Mouse (Mus musculus): Measurements from ENCODE around the gene Icam1. TPM values are rescaled to one million over a fixed set of nuclear protein-coding genes. Genes with fewer than 3 reads are reported as not detected.

Icam1 gene
- polyA plus RNA-seq, 1 experiment from 2014 or later: 12.8 TPM

GRCm38 (mm10) chr9:21014691-21015570, 854 bp upstream of the Icam1 start:
- 7% methylated on average over 29 of the region's 29 CpGs for WGBS
- Histone ChIP-seq H3K27me3 (replicated peaks) (peaks cover 15% of the 10 kb centered on the region), H3K9ac (peak overlapping the region; percentile 37), H3K9me3 (no peaks in the 10 kb centered on the region), H3K27ac (peak overlapping the region; percentile 51; the same call in 1 of the 2 replicates), H3K36me3 (no peaks in the 10 kb centered on the region), H3K4me2 (replicated peaks) (peak overlapping the region; percentile 83), H3K4me3 (replicated peaks) (peak overlapping the region; percentile 44), H3K4me1 (replicated peaks) (peaks cover 27% of the 10 kb centered on the region)
- ATAC-seq: peak; percentile 55

DNA sequence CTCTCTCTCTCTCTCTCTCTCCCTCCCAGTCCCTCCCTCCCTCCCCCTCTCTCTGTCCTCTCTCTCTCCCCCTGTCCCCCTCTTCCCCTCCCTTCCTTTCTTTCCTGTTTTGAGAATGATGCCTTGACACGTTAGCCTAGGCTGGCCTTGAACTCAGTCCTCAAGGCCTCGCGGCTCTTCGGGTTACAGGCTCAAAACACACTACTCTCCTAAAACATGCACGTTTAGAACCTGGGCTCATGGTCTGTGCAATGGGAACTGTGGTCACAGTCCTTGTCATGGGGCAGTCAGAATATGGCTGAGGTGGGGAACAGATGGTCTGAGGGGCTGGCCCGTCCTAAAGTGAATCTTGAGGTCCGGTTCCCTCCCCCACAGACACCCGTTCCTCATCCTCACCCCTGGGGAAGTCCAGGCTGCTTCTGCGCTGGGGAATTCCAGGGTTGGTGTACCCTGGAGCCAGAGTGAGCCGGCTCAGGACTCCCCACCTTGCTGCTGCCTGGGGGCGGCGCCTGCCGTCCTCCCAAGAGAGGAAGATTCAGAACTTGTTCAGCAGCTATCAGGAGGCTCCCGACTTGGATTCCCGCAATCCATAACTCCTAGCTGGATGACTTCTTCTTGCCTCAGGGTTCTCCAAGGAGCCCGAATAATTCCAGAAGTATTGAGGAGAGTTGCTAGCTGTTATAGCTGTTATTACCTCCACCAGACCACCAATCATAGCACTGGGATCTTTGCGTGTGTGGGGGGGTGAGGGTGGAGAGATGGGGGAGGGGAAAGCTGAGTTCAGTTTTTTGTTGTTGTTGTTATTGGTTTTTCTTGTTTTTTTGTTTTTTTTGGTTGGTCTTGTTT, 769 bp downstream of the Icam1 start:
- peak; percentile 40 for ATAC-seq
- H3K27me3 ChIP-seq (replicated peaks): peaks cover 15% of the 10 kb centered on the region
- H3K27ac ChIP-seq: no peak overlapping the region
- H3K4me3 ChIP-seq (replicated peaks): peak overlapping the region; percentile 44
- no peaks in the 10 kb centered on the region for H3K9me3 ChIP-seq
- H3K4me2 ChIP-seq (replicated peaks): peak overlapping the region; percentile 83
- WGBS: 6% methylated on average over 17 of the region's 17 CpGs
- H3K36me3 ChIP-seq: no peaks in the 10 kb centered on the region
- peak overlapping the region; percentile 13; the same call in 1 of the 2 replicates for H3K9ac ChIP-seq
- peaks cover 26% of the 10 kb centered on the region for H3K4me1 ChIP-seq (replicated peaks)

DNA sequence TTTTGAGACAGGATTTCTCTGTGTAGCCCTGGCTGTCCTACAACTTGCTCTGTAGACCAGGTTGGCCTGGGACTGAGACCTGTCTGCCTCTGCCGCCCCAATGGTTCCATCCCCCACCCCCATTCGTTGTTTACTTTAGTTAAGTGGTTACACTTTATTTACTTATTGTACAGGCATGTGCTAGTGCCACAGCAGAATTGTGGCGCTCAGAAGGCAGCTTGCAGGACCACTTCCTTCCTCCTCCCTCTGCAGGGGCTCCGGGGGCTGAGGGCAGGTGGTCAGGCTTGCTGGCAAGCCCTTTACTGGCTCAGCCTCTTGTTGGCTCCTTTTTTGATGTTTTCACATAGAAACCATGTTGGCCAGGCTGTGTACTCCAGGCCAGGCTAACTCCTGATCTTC, 1.4 kb downstream of the Icam1 start:
- ATAC-seq: no peak
- Histone ChIP-seq H3K4me1 (replicated peaks) (peaks cover 23% of the 10 kb centered on the region), H3K9ac (no peak overlapping the region), H3K9me3 (no peaks in the 10 kb centered on the region), H3K4me2 (replicated peaks) (peak overlapping the region; percentile 83), H3K27ac (no peak overlapping the region), H3K4me3 (replicated peaks) (peak overlapping the region; percentile 44; the same call in 1 of the 2 replicates), H3K36me3 (no peaks in the 10 kb centered on the region), H3K27me3 (replicated peaks) (peaks cover 15% of the 10 kb centered on the region)
- 34% methylated on average over 4 of the region's 4 CpGs for WGBS

GRCm38 (mm10) chr9:21018600-21018999, 2.8 kb downstream of the Icam1 start:
- WGBS: 62% methylated on average over 2 of the region's 2 CpGs
- Histone ChIP-seq H3K9me3 (no peaks in the 10 kb centered on the region), H3K27me3 (replicated peaks) (peaks cover 15% of the 10 kb centered on the region), H3K9ac (no peak overlapping the region), H3K36me3 (no peaks in the 10 kb centered on the region), H3K4me2 (replicated peaks) (no peak overlapping the region), H3K4me1 (replicated peaks) (peaks cover 23% of the 10 kb centered on the region), H3K27ac (no peak overlapping the region), H3K4me3 (replicated peaks) (no peak overlapping the region)
- ATAC-seq: no peak

DNA sequence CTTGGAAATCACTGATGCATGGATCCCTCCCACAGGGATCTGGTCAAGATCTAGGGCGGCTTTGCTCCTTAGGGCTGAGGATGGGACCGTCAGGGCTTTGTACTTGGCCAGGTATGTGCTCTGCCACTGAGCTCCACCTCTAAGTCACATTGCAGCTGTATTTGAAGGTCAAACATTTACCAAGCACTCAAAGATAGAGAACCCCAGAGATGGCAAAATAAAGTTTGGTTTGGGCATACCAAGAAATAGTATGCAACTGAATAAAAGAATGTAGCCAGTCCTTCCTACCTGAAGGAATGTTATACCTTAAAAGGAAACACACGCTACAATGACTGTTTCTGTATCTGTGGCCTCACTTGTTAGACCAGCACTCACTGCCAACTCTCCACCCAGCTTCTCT, 5.6 kb downstream of the Icam1 start:
- Histone ChIP-seq H3K4me3 (replicated peaks) (no peak overlapping the region), H3K27me3 (replicated peaks) (peaks cover 8% of the 10 kb centered on the region; the same call in 1 of the 2 replicates), H3K9me3 (no peaks in the 10 kb centered on the region), H3K4me2 (replicated peaks) (no peak overlapping the region), H3K4me1 (replicated peaks) (peaks cover 6% of the 10 kb centered on the region; the same call in 1 of the 2 replicates), H3K9ac (no peak overlapping the region), H3K27ac (no peak overlapping the region), H3K36me3 (no peaks in the 10 kb centered on the region)
- ATAC-seq: no peak
- WGBS: 85% methylated on average over 3 of the region's 3 CpGs

DNA sequence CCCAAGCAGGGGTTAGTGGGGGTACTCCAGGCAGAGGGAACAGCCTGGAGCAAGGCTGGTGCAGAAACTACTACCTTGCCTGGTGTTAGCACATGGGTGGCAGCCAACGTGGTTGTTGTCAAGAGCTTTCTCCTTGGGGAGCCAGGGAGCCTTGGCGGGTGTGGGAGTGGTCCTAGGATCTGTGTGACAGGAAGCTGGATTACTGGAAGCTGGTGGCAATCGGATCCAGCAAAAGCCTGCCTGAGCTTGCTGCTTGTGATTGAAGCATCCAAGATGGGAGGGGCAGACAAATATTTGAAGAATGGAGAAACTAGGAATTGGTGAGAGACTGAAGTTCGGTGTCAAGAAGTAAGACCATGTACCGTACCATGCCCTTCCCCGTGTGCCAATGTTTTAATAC, 6.5 kb downstream of the Icam1 start:
- H3K9ac ChIP-seq: no peak overlapping the region
- H3K27ac ChIP-seq: no peak overlapping the region
- H3K4me2 ChIP-seq (replicated peaks): no peak overlapping the region
- ATAC-seq: no peak
- no peaks in the 10 kb centered on the region for H3K4me1 ChIP-seq (replicated peaks)
- no peak overlapping the region for H3K4me3 ChIP-seq (replicated peaks)
- no peaks in the 10 kb centered on the region for H3K9me3 ChIP-seq
- no peaks in the 10 kb centered on the region for H3K36me3 ChIP-seq
- 0 out of 2 replicates have a peak, but pooled peaks cover 2% of the 10 kb centered on the region for H3K27me3 ChIP-seq (replicated peaks)
- 54% methylated on average over 6 of the region's 6 CpGs for WGBS

DNA sequence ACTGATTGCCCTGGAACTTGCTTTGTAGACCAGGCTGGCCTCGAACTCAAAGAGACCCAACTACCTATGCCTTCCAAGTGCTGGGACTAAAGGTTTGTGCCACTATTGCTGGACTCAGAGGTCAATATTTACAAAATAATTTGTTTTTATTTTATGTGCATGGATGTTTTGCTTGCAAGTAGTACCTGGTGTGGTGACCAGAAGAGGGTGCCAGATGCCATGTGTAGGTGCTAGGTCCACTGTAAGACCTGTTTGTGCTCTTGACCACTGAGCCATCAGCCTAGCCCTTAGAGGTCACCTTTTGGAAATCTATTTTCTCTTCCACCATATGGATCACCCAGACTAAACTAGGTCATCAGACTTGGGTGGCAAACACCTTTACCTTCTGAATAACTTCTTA, 6.9 kb downstream of the Icam1 start:
- H3K36me3 ChIP-seq: no peaks in the 10 kb centered on the region
- no peak for ATAC-seq
- 78% methylated on average over 1 of the region's 1 CpGs for WGBS
- H3K9me3 ChIP-seq: no peaks in the 10 kb centered on the region
- no peak overlapping the region for H3K27ac ChIP-seq
- no peak overlapping the region for H3K9ac ChIP-seq
- no peaks in the 10 kb centered on the region for H3K27me3 ChIP-seq (replicated peaks)
- H3K4me2 ChIP-seq (replicated peaks): no peak overlapping the region
- no peaks in the 10 kb centered on the region for H3K4me1 ChIP-seq (replicated peaks)
- no peak overlapping the region for H3K4me3 ChIP-seq (replicated peaks)

DNA sequence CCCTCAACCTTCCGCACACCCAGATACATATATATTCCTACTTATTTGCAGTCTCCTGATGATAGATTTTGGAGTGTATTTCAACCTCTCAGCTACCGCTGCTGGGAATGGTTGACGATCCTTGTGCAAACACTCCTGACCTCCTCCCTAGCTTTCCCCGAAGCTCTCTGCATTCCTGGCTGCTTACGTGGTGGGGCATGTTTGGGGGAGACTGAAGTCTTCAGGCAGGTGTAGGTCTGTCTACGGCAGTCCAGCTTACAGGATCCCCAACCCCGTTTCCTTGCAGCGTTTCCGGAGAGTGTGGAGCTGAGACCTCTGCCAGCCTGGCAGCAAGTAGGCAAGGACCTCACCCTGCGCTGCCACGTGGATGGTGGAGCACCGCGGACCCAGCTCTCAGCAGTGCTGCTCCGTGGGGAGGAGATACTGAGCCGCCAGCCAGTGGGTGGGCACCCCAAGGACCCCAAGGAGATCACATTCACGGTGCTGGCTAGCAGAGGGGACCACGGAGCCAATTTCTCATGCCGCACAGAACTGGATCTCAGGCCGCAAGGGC, 9.5 kb downstream of the Icam1 start:
- Histone ChIP-seq H3K4me3 (replicated peaks) (no peak overlapping the region), H3K27ac (no peak overlapping the region), H3K36me3 (no peaks in the 10 kb centered on the region)

DNA sequence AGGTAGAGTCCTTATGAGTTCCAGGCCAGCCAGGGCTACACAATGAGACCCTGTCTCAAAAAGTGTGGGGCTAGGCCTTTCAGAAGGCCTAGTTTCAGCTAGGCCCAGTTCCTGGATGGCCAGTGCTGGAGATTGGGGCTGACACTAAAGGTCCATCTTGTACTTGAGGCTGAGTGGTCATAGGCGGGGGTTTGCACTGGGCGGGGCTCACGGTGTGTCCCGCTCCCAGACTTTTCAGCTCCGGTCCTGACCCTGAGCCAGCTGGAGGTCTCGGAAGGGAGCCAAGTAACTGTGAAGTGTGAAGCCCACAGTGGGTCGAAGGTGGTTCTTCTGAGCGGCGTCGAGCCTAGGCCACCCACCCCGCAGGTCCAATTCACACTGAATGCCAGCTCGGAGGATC, 11.1 kb downstream of the Icam1 start:
- peaks cover 22% of the 10 kb centered on the region for H3K4me1 ChIP-seq (replicated peaks)
- WGBS: 75% methylated on average over 12 of the region's 12 CpGs
- H3K4me2 ChIP-seq (replicated peaks): no peak overlapping the region
- no peak overlapping the region for H3K9ac ChIP-seq
- peaks cover 14% of the 10 kb centered on the region for H3K27me3 ChIP-seq (replicated peaks)
- H3K4me3 ChIP-seq (replicated peaks): no peak overlapping the region
- H3K9me3 ChIP-seq: no peaks in the 10 kb centered on the region
- no peak for ATAC-seq
- no peaks in the 10 kb centered on the region for H3K36me3 ChIP-seq
- H3K27ac ChIP-seq: no peak overlapping the region

More for the DNA sequence above, 9.5 kb downstream of the Icam1 start:
- 51% methylated on average over 19 of the region's 19 CpGs for WGBS
- Histone ChIP-seq H3K9me3 (no peaks in the 10 kb centered on the region), H3K27me3 (replicated peaks) (peaks cover 11% of the 10 kb centered on the region), H3K9ac (no peak overlapping the region), H3K4me1 (replicated peaks) (peaks cover 13% of the 10 kb centered on the region), H3K4me2 (replicated peaks) (0 out of 2 replicates have a peak overlapping the region, but pooled peaks have one; percentile 2)
- no peak; the same call in 1 of the 2 replicates for ATAC-seq

DNA sequence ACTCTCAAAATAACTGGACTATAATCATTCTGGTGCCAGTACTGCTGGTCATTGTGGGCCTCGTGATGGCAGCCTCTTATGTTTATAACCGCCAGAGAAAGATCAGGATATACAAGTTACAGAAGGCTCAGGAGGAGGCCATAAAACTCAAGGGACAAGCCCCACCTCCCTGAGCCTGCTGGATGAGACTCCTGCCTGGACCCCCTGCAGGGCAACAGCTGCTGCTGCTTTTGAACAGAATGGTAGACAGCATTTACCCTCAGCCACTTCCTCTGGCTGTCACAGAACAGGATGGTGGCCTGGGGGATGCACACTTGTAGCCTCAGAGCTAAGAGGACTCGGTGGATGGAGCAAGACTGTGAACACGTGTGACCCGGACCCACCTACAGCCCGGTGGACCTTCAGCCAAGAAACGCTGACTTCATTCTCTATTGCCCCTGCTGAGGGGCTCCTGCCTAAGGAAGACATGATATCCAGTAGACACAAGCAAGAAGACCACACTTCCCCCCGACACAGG, 12.0 kb downstream of the Icam1 start:
- Histone ChIP-seq H3K27me3 (replicated peaks) (peaks cover 23% of the 10 kb centered on the region), H3K9me3 (no peaks in the 10 kb centered on the region), H3K27ac (no peak overlapping the region), H3K9ac (no peak overlapping the region), H3K4me3 (replicated peaks) (no peak overlapping the region), H3K4me1 (replicated peaks) (peaks cover 32% of the 10 kb centered on the region), H3K4me2 (replicated peaks) (no peak overlapping the region), H3K36me3 (no peaks in the 10 kb centered on the region)
- 55% methylated on average over 8 of the region's 8 CpGs for WGBS
- ATAC-seq: no peak

- no peak overlapping the region for H3K9ac ChIP-seq
- H3K27me3 ChIP-seq (replicated peaks): peaks cover 31% of the 10 kb centered on the region
- no peak for ATAC-seq
- H3K4me1 ChIP-seq (replicated peaks): peaks cover 38% of the 10 kb centered on the region
- no peak overlapping the region for H3K27ac ChIP-seq
- no peaks in the 10 kb centered on the region for H3K36me3 ChIP-seq
- H3K9me3 ChIP-seq: no peaks in the 10 kb centered on the region
- WGBS: 70% methylated on average over 6 of the region's 6 CpGs
- no peak overlapping the region for H3K4me2 ChIP-seq (replicated peaks)
- H3K4me3 ChIP-seq (replicated peaks): no peak overlapping the region
Measured at GRCm38 (mm10) chr9:21028560-21029110, 12.8 kb downstream of the Icam1 start.
